Comparison of ENCODE assay signal across 8 mouse cellular contexts in genomic region chr10:94494403-94494846, GRCm38 (mm10).
DNase-seq lines count a peak whose midpoint lies in the region; ATAC-seq and TF ChIP-seq lines count a peak whose summit lies in the region.

No protein-coding gene starts in this region.

- peak; percentile 92 for DNase-seq in lung, embryonic 14.5 days
- no peak for DNase-seq in lung, adult 2 months
- no peak for DNase-seq in heart, embryonic 10.5 days (ENCODE audit: low spot score)
- peak; percentile 62 to 70 for DNase-seq in layer of hippocampus, postnatal 10 days (ENCODE audit: low spot score in 2 of 2)
- DNase-seq in spleen, postnatal 4 days (ENCODE audit: low spot score in 2 of 2): no peak

- H3K9ac ChIP-seq in lung, embryonic 14.5 days: no peak overlapping the region; the same call in 1 of the 2 replicates
- no peak overlapping the region for H3K9ac ChIP-seq in embryonic facial prominence, embryonic 13.5 days
- H3K9ac ChIP-seq in midbrain, embryonic 13.5 days (replicated peaks): peak overlapping the region; percentile 48; the same call in 1 of the 2 replicates

- no peak for TF ChIP-seq POLR2A in lung, adult 2 months (IDR thresholded peaks at IDR 0.05; ENCODE audit: borderline replicate concordance, extremely low read depth, low read depth, low read length)

- WGBS in lung, embryonic 14.5 days: 21% methylated on average over 8 of the region's 8 CpGs
- WGBS in lung, adult 2 months: 13% methylated on average over 8 of the region's 8 CpGs
- WGBS in embryonic facial prominence, embryonic 13.5 days: 31% methylated on average over 8 of the region's 8 CpGs
- 44% methylated on average over 8 of the region's 8 CpGs for WGBS in heart, embryonic 10.5 days
- 26% methylated on average over 8 of the region's 8 CpGs for WGBS in midbrain, embryonic 13.5 days

- peak; percentile 86 for ATAC-seq in lung, embryonic 14.5 days (ENCODE audit: insufficient read depth)
- no peak for ATAC-seq in embryonic facial prominence, embryonic 13.5 days (ENCODE audit: insufficient number of reproducible peaks, insufficient read depth, low FRiP score, low TSS enrichment, low read depth)
- ATAC-seq in midbrain, embryonic 13.5 days: peak; percentile 79
- ATAC-seq in CD4-positive, CD25-positive, alpha-beta regulatory T cell, adult 4 months: no peak

- no peak for TF ChIP-seq CTCF in lung, embryonic 14.5 days (IDR thresholded peaks at IDR 0.05; ENCODE audit: low read depth)
- no peak for TF ChIP-seq CTCF in lung, adult 2 months (IDR thresholded peaks at IDR 0.05; ENCODE audit: insufficient read depth, low read length)

- peak overlapping the region; percentile 23 for H3K4me2 ChIP-seq in lung, embryonic 14.5 days
- peak overlapping the region; percentile 30; the same call in 1 of the 2 replicates for H3K4me2 ChIP-seq in embryonic facial prominence, embryonic 13.5 days
- peak overlapping the region; percentile 3; the same call in 1 of the 2 replicates for H3K4me2 ChIP-seq in midbrain, embryonic 13.5 days (replicated peaks)

- peaks cover 5% of the 10 kb centered on the region; the same call in 1 of the 2 replicates for H3K4me1 ChIP-seq in lung, embryonic 14.5 days (ENCODE audit: insufficient read depth)
- H3K4me1 ChIP-seq in lung, adult 2 months (ENCODE audit: control insufficient read depth, insufficient read depth, low read length): peaks cover 7% of the 10 kb centered on the region
- peaks cover 20% of the 10 kb centered on the region for H3K4me1 ChIP-seq in embryonic facial prominence, embryonic 13.5 days
- H3K4me1 ChIP-seq in heart, embryonic 10.5 days: peaks cover 15% of the 10 kb centered on the region
- peaks cover 21% of the 10 kb centered on the region for H3K4me1 ChIP-seq in midbrain, embryonic 13.5 days (replicated peaks)

- no peaks in the 10 kb centered on the region for H3K9me3 ChIP-seq in lung, embryonic 14.5 days (ENCODE audit: low read depth, low read length)
- H3K9me3 ChIP-seq in embryonic facial prominence, embryonic 13.5 days: no peaks in the 10 kb centered on the region
- H3K9me3 ChIP-seq in heart, embryonic 10.5 days: no peaks in the 10 kb centered on the region
- no peaks in the 10 kb centered on the region for H3K9me3 ChIP-seq in midbrain, embryonic 13.5 days

- no peak overlapping the region; the same call in 1 of the 2 replicates for H3K27ac ChIP-seq in lung, embryonic 14.5 days (ENCODE audit: low read depth)
- no peak overlapping the region for H3K27ac ChIP-seq in embryonic facial prominence, embryonic 13.5 days
- H3K27ac ChIP-seq in heart, embryonic 10.5 days: peak overlapping the region; percentile 53; the same call in 1 of the 2 replicates
- H3K27ac ChIP-seq in midbrain, embryonic 13.5 days: peak overlapping the region; percentile 74

- H3K36me3 ChIP-seq in lung, embryonic 14.5 days (ENCODE audit: insufficient read depth): no peaks in the 10 kb centered on the region
- no peaks in the 10 kb centered on the region for H3K36me3 ChIP-seq in embryonic facial prominence, embryonic 13.5 days
- H3K36me3 ChIP-seq in heart, embryonic 10.5 days: no peaks in the 10 kb centered on the region
- H3K36me3 ChIP-seq in midbrain, embryonic 13.5 days: no peaks in the 10 kb centered on the region

- H3K4me3 ChIP-seq in lung, embryonic 14.5 days (ENCODE audit: low read depth, low read length): no peak overlapping the region
- no peak overlapping the region for H3K4me3 ChIP-seq in lung, adult 2 months (replicated peaks; ENCODE audit: extremely low read depth, low read depth, low read length)
- H3K4me3 ChIP-seq in embryonic facial prominence, embryonic 13.5 days: no peak overlapping the region
- no peak overlapping the region for H3K4me3 ChIP-seq in heart, embryonic 10.5 days
- no peak overlapping the region for H3K4me3 ChIP-seq in midbrain, embryonic 13.5 days (replicated peaks)

- no peaks in the 10 kb centered on the region for H3K27me3 ChIP-seq in lung, embryonic 14.5 days (ENCODE audit: insufficient read depth, low read length)
- H3K27me3 ChIP-seq in embryonic facial prominence, embryonic 13.5 days: no peaks in the 10 kb centered on the region
- H3K27me3 ChIP-seq in heart, embryonic 10.5 days (ENCODE audit: insufficient read depth, poor library complexity, severe bottlenecking): no peaks in the 10 kb centered on the region
- H3K27me3 ChIP-seq in midbrain, embryonic 13.5 days: no peaks in the 10 kb centered on the region

Comparison
In these comparisons a context has a peak if more than half of its experiments do, and no peak if none do; other contexts are left out.
1. DNase-seq: peak in lung, embryonic 14.5 days (single experiment) and layer of hippocampus, postnatal 10 days (2 of 2); none in lung, adult 2 months (single experiment), heart, embryonic 10.5 days (single experiment) and spleen, postnatal 4 days (0 of 2).
2. ATAC-seq: peak in lung, embryonic 14.5 days (single experiment) and midbrain, embryonic 13.5 days (single experiment); none in embryonic facial prominence, embryonic 13.5 days (single experiment) and CD4-positive, CD25-positive, alpha-beta regulatory T cell, adult 4 months (single experiment).
3. H3K27ac ChIP-seq: peak in heart, embryonic 10.5 days (single experiment) and midbrain, embryonic 13.5 days (single experiment); none in lung, embryonic 14.5 days (single experiment) and embryonic facial prominence, embryonic 13.5 days (single experiment).
4. Peak in every context shown above with its lines, with median percentiles within 50 percentile points of each other: H3K4me2 ChIP-seq.